Mouse (Mus musculus) testis, adult 2 months (tissue): ENCODE data around the gene Lce3f. TPM values are rescaled to one million over a fixed set of nuclear protein-coding genes. Genes with fewer than 3 reads are reported as not detected.

Experiments
- H3K27ac ChIP-seq: fragments of 200-500 bp; 2 replicates; pipeline ENCODE4 v1.5.1; 2012; ENCODE audit warnings: low read depth, low read length; ENCODE audit not compliant: control insufficient read depth, insufficient read depth
- H3K27me3 ChIP-seq: fragments of 200-500 bp; 2 replicates; pipeline ENCODE4 v1.6.1; 2012; ENCODE audit warnings: mild to moderate bottlenecking, low read length, moderate library complexity; ENCODE audit not compliant: control insufficient read depth, insufficient read depth
- H3K36me3 ChIP-seq: fragments of 200-500 bp; 2 replicates; pipeline ENCODE4 v1.6.1; 2012; ENCODE audit warnings: mild to moderate bottlenecking, low read length; ENCODE audit not compliant: control insufficient read depth, insufficient read depth
- H3K4me1 ChIP-seq: fragments of 200-500 bp; 2 replicates; pipeline ENCODE4 v1.6.1; 2012; ENCODE audit warnings: low read length; ENCODE audit not compliant: control insufficient read depth, insufficient read depth
- H3K4me3 ChIP-seq: fragments of 200-500 bp; 2 replicates; pipeline ENCODE4 v1.5.1; 2012; ENCODE audit warnings: low read depth, mild to moderate bottlenecking, low read length, moderate library complexity, mixed read lengths; ENCODE audit not compliant: control insufficient read depth
- CTCF ChIP-seq: fragments of 200-500 bp; IDR thresholded peaks from 2 replicates; pipeline ENCODE4 v1.5.1; 2012; ENCODE audit warnings: low read depth, mild to moderate bottlenecking, inconsistent platforms, low read length, moderate library complexity; ENCODE audit not compliant: control insufficient read depth, insufficient read depth, insufficient replicate concordance
- POLR2A ChIP-seq: fragments of 200-500 bp; IDR thresholded peaks from 2 replicates; pipeline ENCODE4 v1.6.1; 2012; ENCODE audit warnings: low read depth, mild to moderate bottlenecking, inconsistent platforms, low read length, moderate library complexity; ENCODE audit not compliant: control insufficient read depth
- polyA plus RNA-seq: library from polyadenylated mRNA; depleted of rRNA; stranded (reverse); fragments of >200 nt; gene quantifications from 2 replicates; pipeline ENCODE4 v1.2.3, GENCODE M21; 2012; rRNA removed

Lce3f gene
- polyA plus RNA-seq, 1 experiment = not detected

DNA sequence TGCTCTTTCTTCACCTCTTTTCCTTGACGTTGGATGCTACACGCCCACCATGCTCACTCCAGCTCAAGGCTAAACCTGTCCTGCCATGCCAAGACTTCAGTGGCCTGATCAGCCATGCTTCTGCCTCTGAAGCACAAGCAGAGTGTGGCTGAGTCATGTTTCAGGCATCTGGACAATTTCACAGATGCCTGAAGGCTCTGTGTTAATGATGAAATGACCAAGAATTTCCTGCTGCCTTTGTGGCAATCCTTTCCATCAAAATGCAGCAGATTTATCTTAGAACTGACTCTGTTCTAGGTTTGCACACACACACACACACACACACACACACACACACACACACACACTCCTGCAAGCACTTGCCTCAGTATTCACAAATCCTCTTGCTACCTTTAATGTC, 33.5 kb downstream of the Lce3f start:
- Histone ChIP-seq H3K4me1 (no peaks in the 10 kb centered on the region), H3K27ac (no peak overlapping the region), H3K4me3 (no peak overlapping the region), H3K36me3 (no peaks in the 10 kb centered on the region), H3K27me3 (no peaks in the 10 kb centered on the region)
- TF ChIP-seq POLR2A (no peak), CTCF (no peak)

GRCm38 (mm10) chr3:93031450-93031849, 39.4 kb downstream of the Lce3f start:
- H3K4me1 ChIP-seq = no peaks in the 10 kb centered on the region
- no peak overlapping the region for H3K27ac ChIP-seq
- no peak overlapping the region for H3K4me3 ChIP-seq
- H3K27me3 ChIP-seq = no peaks in the 10 kb centered on the region
- no peaks in the 10 kb centered on the region for H3K36me3 ChIP-seq
- TF ChIP-seq POLR2A = no peak
- peak; percentile 9; the same call in 1 of the 2 replicates for TF ChIP-seq CTCF

Other genes starting within 250 kb of the Lce3f start
- not detected in 2 replicates for gene Lce1g, start 239.9 kb upstream of the Lce3f start, polyA plus RNA-seq
- gene Lce1h, start 227.2 kb upstream of the Lce3f start, polyA plus RNA-seq = not detected in 2 replicates
- gene Lce1i, start 213.3 kb upstream of the Lce3f start, polyA plus RNA-seq = not detected in 2 replicates
- not detected in 2 replicates for gene Lce1j, start 201.7 kb upstream of the Lce3f start, polyA plus RNA-seq
- not detected in 2 replicates for gene Lce1k, start 184.3 kb upstream of the Lce3f start, polyA plus RNA-seq
- gene Kprp, start 165.0 kb upstream of the Lce3f start, polyA plus RNA-seq = not detected in 2 replicates
- gene Lce1l, start 140.9 kb upstream of the Lce3f start, polyA plus RNA-seq = not detected in 2 replicates
- gene 2310050C09Rik, start 122.0 kb upstream of the Lce3f start, polyA plus RNA-seq = not detected in 2 replicates
- not detected in 2 replicates for gene Lce3a, start 66.0 kb upstream of the Lce3f start, polyA plus RNA-seq
- not detected in 2 replicates for gene Lce3b, start 59.2 kb upstream of the Lce3f start, polyA plus RNA-seq
- gene Lce3c, start 47.7 kb upstream of the Lce3f start, polyA plus RNA-seq = not detected in 2 replicates
- not detected in 2 replicates for gene Lce3d, start 34.8 kb upstream of the Lce3f start, polyA plus RNA-seq
- gene Lce3e, start 25.2 kb upstream of the Lce3f start, polyA plus RNA-seq = not detected in 2 replicates
- not detected in 2 replicates for gene Crct1, start 23.5 kb downstream of the Lce3f start, polyA plus RNA-seq
- gene Lce1m, start 26.8 kb downstream of the Lce3f start, polyA plus RNA-seq = not detected in 2 replicates
- gene Gm4858, start 76.6 kb downstream of the Lce3f start, polyA plus RNA-seq = not detected in 2 replicates
- not detected in 2 replicates for gene Crnn, start 152.6 kb downstream of the Lce3f start, polyA plus RNA-seq
- not detected in 2 replicates for gene Flg2, start 205.1 kb downstream of the Lce3f start, polyA plus RNA-seq